Mouse (Mus musculus): Measurements from ENCODE around the gene Zfp467. TPM values are rescaled to one million over a fixed set of nuclear protein-coding genes. Genes with fewer than 3 reads are reported as not detected.

The Zfp467 gene
- total RNA-seq (2022) = 10 to 100 TPM; 42.9 to 63.5 (median 51.4) TPM

DNA sequence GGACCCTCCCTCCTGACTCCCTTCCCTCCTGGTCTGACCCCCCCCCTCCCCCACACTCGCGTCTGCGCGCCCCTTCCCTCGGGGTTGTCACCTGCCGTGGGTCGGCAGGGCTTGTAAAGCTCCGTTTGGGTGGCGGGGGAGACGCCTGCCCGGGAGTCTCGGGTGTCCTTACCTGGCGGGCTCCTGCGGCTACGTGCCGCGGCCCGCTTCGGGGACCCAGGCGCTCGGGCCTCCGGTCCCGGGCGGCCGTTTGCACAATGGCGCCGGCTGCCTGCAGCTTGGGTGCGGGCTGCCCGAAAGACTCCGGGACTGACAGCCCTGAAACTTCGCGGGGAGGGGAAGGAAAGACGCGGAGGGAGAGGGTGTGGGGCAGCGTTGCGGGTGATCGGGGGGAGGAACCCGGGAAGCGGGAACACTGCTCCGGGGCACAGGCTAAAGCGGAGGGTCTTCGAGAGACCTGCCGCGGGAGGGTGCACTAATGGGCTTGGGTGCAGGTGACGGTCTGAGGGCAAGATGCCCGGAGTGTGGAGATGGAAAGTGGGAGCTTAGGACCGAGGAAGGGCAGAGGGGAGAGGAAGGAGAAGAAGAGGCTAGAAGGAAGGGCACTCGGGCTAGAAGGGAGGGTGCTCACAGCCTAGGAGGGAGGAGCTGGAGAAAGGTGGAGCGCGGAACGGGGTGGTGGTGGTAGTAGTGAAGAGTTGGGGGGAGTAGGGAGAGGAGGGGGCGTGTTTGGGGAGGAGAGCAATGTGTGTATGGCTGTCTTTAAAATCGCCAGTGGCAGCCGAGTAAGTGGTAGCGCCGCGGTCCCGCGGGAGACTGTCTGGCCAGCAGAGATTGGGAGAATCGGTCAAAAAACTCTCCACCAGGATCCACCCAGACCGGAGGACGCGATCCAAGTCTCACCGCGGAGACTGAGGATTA lies at the start of gene Zfp467:
Zfp467 (minus strand) TSS at position 645 of the 921 bp plus-strand sequence.
- DNase-seq (ENCODE audit: low spot score in 2 of 2) = peak; percentile 26 to 36

- DNase-seq (ENCODE audit: low spot score in 2 of 2) = no peak
These were observed 47.6 kb upstream of the Zfp467 start for GRCm38 (mm10) chr6:48493136-48493730.

DNA sequence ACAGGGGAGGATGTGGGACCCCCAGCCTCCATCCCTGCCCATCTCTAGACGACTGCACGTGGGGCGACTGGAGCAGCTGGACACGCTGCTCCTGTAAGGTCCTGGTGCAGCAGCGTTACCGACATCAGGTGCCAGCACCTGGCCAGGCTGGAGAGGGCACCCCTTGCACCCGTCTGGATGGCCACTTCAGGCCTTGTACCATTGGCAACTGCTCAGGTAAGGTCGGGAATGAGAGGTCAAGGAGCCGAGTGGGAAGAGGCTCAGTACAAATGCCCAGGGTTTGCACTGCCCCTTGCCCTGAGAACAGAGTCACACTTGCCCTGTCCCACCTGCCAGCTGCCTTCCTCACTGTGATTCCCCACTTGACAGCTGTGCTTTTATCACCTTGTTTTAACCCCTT lies 45.7 kb upstream of the Zfp467 start:
- DNase-seq (ENCODE audit: low spot score in 2 of 2) = no peak

GRCm38 (mm10) chr6:48489741-48490140 lies 44.1 kb upstream of the Zfp467 start:
- no peak for DNase-seq (ENCODE audit: low spot score in 2 of 2)

DNA sequence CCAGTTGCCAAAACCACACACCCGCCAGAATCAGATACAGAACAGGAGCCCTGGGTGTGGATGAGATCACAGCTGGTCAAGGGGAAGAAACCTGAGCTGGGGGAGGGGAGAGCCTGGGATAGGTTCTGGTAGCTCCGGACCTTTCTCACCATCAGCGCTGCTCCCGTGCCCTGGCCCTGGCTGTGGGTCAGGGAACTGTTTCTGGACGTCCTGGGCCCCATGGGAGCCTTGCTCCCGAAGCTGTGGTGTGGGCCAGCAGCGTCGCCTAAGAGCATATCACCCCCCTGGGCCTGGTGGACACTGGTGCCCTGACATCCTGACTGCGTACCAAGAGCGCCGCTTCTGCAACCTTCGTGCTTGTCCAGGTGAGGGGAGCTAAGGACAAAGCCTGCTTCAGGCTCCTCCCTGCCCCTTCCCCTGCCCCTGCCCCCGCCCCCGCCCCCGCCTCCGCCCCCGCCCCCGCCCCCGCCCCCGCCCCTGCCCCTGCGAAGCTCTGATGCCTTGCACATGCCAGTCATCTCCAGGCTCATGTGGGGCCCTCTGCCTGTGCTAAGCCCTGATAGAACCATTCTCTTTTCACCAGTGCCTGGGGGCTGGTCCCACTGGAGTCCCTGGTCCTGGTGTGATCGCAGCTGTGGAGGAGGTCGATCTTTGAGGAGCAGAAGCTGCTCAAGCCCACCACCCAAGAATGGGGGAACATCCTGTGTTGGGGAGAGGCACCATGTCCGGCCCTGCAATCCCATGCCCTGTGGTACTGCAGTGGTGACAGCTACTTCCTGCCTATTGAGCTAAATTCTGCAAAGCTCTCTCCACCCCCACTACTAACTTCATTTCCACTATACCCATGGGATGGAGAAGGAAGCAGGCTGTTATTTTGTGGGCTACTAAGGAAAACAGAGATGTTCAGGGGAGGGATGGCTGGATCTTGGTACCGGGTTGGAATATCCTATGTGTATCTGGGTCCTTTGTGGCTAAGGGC lies 42.4 kb upstream of the Zfp467 start:
- DNase-seq (ENCODE audit: low spot score in 2 of 2) = peak; percentile 61 to 75

DNA sequence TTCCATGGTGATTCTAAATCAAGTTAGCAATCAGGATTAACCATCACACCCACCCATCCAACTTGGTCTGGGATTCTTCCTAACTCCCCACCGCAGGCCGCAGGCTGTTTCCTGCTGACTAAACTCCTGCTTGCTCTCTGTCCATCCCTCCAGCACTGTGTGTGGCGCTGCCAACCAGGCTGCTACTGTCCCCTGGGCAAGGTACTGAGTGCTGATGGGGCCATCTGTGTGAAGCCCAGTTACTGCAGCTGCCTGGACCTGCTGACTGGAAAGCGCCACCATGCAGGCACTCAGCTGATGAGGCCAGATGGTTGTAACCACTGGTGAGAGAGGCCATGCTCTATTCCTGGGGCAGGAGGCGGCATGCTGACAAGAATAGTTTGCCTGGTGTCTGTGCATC lies 36.9 kb upstream of the Zfp467 start:
- DNase-seq (ENCODE audit: low spot score in 2 of 2) = no peak

- DNase-seq (ENCODE audit: low spot score in 2 of 2) = no peak
These were observed 32.8 kb upstream of the Zfp467 start for GRCm38 (mm10) chr6:48478446-48478845.

- DNase-seq (ENCODE audit: low spot score in 2 of 2) = no peak
These were observed 25.1 kb upstream of the Zfp467 start for GRCm38 (mm10) chr6:48470739-48471138.

DNA sequence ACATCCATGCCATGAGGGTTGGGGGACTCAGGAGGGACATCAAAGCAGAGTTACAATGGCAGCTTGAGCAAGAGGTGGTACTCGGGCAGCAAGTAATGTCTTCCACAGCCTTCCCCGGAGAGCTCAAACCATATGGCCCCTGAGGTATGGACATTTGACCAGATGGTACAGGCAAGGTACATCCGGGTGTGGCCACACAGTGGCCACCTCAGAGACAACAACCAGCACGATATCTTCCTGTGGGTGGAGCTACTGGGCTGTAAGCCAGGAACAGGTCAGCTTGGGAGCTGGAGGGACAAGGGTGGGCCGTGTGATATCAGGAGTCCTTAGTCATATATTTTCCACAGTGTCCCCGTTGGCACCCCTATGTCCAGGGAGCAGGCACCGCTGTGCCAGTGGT lies 21.9 kb upstream of the Zfp467 start:
- DNase-seq (ENCODE audit: low spot score in 2 of 2) = no peak

DNA sequence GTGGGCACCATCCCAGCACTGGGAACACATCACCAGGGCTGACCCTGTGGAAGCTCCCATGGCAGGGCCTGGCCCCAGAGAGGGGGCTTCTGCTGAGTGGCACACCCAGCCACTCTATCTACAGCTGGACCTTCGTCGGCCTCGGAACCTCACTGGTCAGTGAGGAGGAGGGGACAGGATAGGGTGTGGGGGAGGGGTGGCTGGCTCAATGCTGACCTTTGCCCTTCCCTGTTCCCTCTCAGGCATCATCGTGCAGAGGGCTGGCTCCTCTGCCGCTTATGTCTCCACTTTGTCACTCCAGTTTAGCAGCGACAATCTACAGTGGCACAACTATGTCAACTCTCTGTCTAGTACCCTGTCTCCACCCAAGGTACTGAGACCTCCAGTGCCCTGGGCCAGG lies 21.1 kb upstream of the Zfp467 start:
- DNase-seq (ENCODE audit: low spot score in 2 of 2) = no peak

DNA sequence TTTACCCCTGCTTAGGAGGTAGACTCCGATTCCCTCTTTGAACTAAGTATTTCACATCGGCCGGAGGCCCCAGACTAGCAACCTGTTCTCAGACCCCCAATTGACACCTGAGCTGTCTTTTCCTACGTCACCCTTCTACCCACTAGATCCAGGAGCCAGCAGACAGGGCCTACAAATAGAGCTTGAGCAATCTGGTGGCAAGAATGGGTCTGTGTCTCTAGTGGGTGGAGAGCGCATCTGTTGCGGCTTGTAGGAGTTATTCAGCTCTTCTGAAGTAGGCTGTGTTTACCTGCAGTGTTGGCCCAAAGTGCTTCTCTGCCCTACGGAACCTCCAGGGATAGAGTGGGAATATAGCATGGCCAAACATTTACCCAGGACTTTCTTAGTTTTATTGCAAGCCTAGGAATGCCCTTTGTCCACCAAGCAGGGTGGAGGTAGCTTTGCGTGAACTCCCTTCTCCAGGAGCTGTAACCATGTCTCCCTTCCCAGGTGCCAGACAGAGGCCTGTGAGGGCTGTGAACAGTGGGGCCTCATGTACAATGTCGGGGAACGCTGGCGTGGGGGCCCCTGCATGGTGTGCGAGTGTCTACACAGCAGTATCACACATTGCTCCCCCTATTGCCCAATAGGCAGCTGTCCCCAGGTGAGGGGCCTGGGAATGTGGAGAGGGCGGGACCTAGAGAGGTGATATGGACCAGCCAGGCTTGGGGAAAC lies 19.5 kb upstream of the Zfp467 start:
- DNase-seq (ENCODE audit: low spot score in 2 of 2) = no peak

DNA sequence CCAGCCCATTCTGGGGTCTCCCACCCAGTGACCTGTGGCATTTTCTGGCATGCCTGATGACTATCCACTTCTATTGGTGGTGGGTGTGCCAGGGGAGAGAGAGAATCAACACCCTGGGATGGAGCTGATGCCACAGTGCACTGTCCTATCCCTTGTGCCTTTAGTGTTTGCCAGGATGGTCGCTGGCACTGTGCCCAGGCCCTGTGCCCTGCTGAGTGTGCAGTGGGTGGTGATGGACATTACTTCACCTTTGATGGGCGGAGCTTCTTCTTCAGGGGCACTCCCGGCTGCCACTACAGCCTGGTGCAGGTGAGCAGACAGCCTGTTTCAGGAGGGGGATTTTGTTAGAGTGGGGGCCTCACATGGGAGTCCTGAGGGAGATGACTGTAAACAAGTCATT lies 7.1 kb upstream of the Zfp467 start:
- DNase-seq (ENCODE audit: low spot score in 2 of 2) = no peak

DNA sequence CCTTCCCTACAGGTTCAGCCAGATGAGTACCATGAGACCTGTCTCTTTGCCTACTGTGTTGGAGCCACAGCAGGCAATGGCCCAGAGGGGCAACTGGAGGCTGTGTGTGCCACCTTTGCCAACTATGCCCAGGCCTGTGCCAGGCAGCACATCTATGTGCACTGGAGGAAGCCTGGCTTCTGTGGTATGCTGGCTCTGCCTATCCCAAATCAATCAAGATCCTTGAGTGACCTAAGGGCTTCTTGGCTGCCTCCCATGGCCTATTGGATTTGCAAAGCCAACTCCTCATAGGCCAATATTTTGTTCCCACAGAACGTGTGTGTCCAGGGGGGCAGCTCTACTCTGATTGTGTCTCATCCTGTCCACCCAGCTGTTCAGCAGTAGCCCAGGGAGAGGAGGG lies 6.5 kb upstream of the Zfp467 start:
- no peak for DNase-seq (ENCODE audit: low spot score in 2 of 2)

DNA sequence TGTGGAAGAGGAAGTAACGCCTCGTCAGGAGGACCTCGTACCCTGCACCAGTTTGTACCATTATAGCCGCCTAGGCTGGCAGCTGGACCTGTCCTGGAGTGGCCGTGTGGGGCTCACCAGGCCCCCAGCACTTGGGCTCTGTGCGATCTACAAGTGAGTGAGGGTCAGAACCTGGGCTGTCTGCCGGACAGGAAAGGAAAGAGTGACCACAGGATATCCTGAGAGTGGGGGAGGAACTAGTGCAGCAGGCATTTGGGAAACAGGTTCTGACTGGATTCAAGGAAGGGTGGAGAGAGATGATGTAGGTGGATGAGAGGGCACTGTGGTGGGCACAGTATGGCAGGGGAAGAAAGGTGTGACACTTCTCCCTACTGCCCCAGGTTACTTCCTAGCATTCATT lies 2.9 kb upstream of the Zfp467 start:
- no peak for DNase-seq (ENCODE audit: low spot score in 2 of 2)

DNA sequence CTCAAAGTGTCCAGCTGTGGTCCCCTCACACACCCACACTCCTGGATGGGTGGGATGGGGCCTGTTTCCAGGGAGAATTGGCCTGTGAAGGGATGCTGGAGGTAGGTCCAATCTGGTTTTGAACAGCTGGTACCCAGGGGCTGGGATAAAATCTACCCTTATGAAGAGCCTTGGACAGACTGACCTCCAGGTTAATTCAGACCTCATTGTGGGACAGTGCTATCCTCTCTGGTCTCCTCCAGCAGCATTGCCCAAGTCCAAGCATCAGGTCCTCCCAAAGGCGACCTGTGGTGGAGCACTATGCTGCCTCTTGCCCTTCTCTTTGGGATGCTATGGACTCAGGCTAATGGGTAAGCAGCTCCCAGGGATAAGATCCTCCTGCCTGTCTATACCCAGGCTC lies 2.3 kb upstream of the Zfp467 start, which contains the start of gene Sspo:
Sspo (plus strand) TSS at position 301 of the 400 bp plus-strand sequence.
- no peak for DNase-seq (ENCODE audit: low spot score in 2 of 2)

DNA sequence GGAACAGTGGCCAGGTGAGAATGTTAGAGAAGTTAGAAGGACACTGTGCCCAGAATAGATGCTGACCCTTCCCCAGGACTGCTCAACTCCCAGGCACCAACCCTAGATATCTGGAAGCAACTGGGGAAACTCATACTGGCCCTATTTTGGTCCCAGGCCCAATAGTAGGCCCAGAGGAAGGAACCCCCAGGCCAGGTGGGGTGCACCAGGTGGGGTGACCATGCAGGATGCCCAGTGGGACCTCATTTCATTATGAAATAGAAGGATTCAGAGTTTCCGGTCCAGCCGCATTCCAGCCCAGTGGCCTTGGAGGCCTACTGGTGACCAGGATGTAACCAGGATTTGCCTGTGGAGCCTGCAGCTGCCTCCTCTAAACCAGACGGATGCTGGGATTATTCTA lies 1.3 kb upstream of the Zfp467 start:
- DNase-seq (ENCODE audit: low spot score in 2 of 2) = no peak

- DNase-seq (ENCODE audit: low spot score in 2 of 2) = no peak
These were observed 631 bp upstream of the Zfp467 start for GRCm38 (mm10) chr6:48446256-48446655.

DNA sequence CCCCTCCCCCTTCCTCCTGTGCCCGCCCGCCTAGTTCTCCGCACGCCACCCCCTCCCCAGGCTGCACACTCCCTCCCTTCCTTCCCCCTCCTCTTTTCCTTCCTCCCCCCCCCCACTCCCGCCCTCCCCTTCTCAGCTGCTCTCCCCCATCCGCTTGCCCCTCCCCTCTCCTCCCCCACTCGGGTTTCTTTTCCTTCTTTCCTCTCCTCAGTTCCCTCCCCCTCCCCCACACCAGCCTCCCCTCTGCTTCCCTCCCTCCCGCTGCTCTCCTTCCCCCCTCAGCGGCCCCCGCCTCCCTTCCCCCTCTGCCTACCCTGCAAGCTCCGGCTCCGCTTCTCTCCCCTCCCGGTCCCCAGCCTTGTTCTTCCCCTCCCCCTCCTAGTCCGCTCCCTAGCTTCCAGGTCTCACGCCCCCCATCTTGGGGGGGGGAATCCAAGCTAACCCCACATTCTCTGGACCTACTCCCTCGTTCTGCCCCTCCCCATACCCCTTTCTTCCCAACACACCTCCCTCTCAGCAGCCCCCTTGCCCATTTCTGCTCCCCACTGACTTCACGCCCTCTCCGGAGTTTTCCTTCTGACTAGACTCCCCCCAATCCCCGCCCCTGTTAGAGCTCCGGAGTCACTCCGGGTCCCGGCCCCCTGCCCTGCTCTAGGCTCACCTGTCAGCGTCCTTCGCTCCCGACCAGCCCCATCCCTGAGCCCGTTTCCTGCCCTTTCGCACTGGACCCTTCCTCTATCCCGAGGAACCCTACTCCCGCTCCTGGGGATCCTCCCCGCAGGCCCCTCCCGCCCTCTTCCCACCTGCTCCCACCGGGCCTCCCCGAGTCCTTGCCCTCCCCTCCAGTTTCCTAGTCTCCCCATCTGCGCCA lies 1.1 kb downstream of the Zfp467 start:
- peak in 1 of 2 experiments; percentile 27 for DNase-seq (ENCODE audit: low spot score in 2 of 2)

DNA sequence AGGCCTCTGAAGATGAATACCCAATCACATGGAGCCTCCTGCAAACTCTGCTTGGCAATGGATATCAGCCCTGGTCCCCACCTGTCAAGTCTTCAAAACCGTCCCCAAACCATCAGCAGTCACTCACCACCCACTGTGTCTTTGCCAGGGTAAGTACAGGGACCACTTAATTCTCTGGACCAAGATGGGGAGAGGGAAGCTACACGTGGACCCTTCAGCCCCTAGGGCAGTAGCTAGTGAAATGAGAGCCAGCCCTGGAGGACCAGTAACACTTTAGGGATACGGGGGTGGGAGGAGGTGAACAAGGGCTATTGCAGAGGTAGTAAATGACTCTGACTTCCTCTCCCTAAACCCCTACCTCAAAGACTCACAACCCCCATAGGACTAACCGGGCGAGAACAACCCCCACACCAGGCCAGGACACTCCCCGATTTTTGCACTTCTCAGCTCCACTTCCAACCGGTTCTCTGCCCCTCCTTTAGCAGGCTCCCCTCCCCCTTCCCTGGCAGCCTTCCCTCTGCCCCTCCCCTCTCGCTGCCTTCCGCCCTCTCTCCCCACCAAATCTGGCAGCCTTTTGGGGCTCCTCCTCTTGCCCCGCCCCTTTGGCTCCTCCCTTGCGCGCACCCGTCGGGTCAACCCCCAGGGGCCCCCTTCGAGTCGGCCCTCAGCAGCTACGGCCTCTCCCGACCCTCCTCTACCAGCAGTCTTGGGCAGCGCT lies 1.9 kb downstream of the Zfp467 start:
- DNase-seq (ENCODE audit: low spot score in 2 of 2) = peak; percentile 89 to 91

All from gastrocnemius, adult 8-10 months (tissue).